Mouse (Mus musculus) left cerebral cortex, adult 9 months (tissue): Measurements from ENCODE around the gene Slc6a11.

Experiments used
- DNase-seq, 2 experiments: peaks; one replicate each; pipeline ENCODE4 v3.0.0; 2022; ENCODE audit warnings: low spot score in 2 of 2

The Slc6a11 gene

DNA sequence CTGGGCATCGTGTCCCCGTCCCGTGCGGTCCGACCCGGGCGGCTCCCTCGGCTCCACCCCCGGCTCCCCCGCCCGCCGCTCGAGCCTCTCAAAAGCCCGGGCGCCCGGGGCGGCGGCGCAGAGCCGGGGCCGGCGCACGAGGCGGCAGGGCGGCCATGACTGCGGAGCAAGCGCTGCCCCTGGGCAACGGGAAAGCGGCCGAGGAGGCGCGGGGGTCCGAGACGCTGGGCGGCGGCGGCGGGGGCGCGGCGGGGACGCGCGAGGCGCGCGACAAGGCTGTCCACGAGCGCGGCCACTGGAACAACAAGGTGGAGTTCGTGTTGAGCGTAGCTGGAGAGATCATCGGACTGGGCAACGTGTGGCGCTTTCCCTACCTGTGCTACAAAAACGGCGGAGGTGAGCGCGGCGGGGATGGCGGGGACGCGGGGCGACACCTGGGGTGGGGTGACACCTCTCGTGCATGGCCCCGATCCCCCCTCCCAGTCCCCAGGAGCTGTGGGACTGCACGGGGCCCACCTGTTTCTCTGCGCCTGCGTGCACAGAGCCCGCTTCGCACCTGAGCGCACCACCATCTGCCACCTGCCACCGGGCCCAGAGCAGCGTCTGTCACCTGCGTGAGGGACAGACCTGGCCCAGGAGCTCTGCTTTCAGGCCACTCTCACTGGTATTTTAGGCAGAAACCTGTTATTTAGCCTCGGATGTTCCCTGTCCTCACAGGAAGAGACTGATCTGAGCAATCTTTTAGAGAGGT lies at the start of gene Slc6a11:
Gene Slc6a11 (plus strand): TSS at position 120 of the 751 bp plus-strand sequence.
- no peak for DNase-seq

DNA sequence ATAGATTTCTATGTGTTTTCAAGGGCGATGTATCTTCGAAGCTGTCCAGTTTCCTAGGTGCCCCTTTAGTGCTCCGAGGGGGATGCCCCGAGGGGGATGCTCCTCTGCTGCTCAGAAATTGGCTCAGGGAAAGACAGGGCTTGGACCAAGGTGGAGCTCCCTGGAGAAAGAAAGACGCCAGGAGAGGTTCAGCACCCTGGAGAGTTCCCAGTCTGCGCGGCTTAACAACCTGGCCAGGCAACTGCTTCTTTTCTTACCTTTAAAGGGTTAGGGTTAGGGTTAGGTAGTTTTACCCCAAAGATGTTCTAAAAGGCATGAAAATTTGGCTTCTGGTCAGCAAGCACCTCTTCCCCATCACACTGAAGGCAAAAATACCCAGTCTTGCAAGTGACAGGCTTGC lies 43.9 kb upstream of the Slc6a11 start:
- DNase-seq: no peak

DNA sequence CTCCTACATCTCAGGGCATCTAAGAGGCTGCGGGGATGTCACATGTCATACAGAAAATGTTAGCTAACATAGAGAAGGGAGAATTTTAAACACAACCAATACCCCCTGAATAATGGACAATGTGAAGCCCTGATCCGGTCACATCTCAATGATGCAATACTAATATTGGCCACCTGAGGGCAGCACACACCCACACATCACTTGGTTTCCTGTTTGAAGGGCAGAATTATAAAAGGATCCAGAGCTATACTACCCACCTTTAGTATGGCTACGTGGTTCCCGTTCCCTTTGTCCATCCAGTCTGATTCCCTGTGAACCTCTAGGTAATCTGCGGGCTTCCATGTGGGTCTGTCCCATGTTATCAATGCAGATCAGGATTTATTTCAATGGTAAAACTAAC lies 41.4 kb upstream of the Slc6a11 start:
- DNase-seq: peak in 1 of 2 experiments; percentile 85

DNA sequence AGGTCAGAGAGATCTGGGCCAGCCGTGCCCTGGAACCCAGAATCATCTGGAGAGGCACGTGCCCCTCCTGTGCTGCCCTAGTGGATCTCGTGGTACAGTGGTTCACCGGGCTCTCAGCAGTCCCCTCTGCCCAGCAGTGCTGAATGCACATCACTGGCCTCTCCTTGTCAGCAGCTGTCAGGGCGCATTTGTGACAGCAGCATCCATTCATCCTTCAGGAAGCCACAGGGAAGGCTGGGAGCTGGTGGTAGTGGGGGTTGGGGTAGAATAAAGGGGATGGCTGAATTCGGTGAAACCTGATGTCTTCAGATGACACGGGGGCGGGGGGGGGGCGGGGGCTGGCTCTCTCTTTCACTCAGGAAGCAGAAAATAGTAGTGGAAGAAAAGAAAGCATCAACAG lies 38.8 kb upstream of the Slc6a11 start:
- no peak for DNase-seq

DNA sequence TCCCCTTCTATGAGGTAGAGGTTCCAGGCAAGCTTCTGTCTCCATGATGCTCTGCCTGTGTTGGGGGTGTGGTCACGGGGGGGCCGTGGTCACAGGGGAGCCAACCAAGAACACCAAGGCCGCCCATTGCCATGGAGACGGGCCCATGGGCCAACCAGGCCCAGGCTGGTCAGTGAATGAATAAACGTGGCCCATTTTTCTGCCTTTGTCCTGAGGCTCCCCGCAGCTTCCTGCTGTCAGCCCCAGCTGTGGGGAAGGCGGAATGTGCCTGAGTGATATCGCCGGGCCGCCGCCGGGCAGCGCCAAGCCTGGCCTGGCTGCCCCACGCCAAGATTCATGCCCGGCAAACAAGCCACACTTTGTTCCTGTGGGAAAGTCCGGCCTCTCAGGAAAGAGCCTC lies 36.8 kb upstream of the Slc6a11 start:
- DNase-seq: peak; percentile 55 to 59

DNA sequence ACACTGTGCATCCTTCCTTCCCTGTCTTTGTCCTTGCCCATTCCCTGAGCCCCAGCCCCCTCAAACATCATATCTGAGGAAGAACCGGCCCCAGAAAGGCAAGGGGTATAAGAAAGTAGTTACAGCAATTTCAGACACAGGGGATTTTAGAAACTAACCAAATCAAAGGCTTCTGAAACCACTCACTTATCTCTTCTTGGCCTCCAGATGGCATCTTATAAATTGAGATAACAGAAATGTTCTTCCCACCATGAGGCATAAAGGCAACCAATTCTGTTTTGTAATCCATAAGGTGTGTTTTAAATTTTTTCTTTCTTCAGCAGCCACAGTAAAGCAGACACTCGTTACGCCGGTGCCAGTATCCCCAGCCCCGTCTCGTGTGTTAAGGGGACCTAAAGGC lies 34.5 kb upstream of the Slc6a11 start:
- DNase-seq: no peak

DNA sequence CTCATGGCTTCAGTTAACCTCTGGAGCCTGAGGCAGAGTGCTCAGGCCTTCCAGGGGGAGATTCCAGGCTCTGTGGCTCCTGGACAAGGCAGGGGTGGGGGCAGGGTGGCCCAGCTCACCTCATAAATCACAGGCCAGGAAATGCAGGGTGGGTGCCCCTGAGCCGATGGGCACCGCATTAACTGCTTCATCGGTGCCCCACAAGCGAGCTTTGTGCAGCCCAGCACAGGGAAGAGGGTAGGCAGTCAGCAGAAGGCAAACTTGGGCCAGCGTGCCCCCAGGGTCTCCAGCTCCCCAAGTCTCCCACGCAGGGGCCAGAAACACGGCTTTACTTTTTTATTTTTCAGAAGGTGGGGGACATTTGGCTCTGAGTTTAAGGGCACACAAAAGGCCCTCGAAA lies 29.1 kb upstream of the Slc6a11 start:
- no peak for DNase-seq

DNA sequence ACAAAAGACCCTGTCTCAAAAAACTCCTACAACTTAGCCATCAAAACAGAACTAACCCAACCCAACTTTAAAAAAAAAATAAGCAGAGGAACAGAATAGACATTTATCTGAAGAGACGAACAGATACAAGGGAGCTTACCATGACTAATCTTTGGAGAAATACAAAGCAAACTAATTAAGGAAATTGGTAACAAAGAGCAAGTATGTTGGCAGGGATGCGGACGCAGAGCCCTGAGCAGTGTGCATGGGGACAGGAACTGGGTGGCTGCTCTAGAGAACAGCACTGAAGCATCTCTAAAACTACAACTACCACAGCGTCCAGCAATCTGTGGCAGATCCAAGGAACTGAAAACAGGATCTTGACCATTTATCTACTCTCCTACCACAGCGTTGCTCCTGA lies 11.5 kb upstream of the Slc6a11 start:
- no peak for DNase-seq

DNA sequence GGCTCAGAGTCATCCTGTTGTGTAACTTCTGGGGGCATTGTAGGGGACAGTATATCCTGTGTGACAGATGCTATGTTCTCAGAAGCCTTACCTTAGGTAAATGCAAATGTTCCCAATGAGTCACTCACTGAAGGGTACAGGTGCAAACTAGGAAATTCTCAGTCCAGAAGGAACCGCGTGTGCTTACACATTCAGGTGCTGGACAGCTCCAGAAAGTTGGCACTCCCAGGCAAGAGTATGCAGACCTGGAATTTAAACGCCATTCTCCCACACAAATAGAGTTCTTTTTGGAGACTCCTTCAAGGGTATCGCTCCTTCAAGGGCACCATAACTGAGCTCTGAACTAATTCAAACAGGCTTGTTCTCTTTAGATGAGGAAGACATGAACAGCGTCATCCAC lies 5.5 kb upstream of the Slc6a11 start:
- DNase-seq: no peak

DNA sequence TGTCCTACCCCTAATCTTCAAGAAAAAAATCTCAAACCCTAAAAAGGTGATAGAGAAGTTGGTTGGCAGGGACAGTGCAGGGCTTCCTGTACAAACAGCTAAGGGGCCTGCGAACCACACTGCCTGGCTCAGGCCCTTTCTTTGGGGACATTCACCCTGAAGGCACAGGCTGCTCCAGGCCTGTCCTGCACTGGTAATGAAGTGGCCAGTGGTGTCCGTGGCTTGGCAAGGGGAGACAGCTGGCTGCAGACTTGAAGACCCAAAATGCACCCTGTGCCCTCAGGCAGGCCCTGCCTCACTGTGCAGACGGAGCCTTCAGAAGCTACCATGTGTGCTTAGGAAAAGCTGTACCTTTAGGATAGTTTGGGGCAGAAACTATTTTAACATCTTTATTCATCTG lies 1.4 kb downstream of the Slc6a11 start:
- no peak for DNase-seq

DNA sequence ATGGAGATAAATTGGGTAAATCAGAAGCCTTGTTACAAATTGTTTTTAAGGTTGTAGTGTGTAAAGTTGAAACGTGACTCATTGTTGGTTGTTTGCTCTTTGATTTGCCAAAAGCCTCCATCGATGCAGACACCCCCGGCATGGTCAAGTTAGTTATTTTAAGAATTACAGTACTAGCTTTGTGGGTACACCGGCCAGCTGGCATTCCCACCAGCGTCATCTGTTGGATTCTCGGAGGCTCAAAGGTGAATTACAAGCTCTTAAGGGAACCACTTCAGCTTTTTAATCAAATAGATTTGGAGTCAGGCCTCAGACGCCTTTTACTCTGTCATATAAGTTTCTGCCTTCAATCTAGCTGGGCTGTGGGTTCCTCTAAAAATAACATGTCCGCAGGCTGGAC lies 1.9 kb downstream of the Slc6a11 start:
- DNase-seq: no peak

DNA sequence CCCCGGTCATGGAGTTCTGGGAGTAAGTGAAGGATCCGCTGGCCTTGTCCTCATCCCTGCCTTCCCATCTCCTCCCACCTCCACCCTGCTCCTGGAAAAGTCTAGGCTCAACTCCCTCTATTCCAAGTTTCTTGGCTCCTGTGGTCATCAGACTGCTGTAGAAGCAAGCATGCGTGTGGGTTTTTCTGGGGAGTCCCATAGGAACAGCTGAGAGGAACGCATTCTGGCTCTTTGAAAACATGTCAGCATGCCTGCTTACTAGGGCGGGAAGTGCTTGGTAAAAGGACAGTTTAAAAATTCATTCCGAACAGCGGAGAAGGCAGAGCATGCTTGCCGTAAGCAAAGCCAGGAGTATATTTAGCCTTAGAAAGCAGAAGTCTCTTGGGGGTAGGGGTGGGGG lies 7.9 kb downstream of the Slc6a11 start:
- no peak for DNase-seq

DNA sequence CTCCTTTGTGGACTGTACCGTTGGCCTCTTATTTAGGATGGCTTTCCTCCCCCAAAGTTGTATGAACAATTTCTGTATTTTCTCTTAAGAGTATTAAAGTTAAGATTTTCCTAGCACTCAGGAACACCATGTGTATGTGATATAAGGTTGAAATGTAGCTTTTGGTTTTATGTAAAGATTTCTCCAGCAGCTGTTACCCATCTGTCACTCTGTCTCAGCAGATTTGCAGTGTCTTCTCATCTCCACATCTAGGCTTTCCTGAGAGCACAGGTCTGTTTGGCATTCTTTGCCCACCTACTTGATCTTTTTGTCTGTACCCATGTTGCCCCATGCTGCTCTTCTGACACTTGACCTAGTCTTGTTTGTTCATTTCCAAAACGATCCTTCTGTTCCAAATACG lies 10.4 kb downstream of the Slc6a11 start:
- no peak for DNase-seq

DNA sequence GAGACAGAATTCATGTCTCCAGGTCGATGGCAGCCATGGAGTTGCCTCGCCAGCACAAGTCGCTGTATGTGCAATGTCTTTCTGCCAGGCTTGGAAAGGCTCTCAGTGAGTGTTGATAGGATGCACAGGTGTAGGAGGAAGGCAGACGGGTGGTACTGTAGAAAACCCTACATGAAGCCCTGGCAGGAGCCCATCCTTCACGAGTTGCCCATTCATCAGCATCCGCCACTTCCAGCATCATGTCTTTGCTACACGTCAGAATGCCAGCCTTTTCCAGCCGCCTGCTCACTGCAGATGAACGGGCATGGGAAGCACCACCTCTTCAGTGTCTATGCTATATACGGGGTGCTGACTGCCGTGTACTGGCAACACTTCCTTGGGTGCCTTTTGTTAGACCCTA lies 11.4 kb downstream of the Slc6a11 start:
- DNase-seq: peak in 1 of 2 experiments; percentile 18

DNA sequence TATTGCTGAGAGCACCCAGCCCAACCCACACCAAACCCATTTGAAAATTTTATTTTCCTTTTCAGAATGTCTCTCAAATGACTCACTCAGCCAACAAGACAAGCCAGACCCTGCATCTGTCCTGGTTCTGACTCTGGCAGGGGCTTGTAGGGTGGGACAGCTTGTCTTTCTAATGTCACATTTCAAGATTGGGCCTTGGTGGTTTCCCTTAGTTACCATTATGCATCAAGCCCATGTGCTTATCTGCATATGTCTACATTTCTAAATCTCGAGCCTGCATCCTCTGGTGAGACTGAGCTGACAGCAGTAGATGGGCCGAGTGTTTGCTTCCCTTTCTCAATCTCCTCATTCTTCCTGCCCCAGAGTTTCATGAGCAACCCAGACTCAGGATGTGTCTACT lies 12.5 kb downstream of the Slc6a11 start:
- no peak for DNase-seq

DNA sequence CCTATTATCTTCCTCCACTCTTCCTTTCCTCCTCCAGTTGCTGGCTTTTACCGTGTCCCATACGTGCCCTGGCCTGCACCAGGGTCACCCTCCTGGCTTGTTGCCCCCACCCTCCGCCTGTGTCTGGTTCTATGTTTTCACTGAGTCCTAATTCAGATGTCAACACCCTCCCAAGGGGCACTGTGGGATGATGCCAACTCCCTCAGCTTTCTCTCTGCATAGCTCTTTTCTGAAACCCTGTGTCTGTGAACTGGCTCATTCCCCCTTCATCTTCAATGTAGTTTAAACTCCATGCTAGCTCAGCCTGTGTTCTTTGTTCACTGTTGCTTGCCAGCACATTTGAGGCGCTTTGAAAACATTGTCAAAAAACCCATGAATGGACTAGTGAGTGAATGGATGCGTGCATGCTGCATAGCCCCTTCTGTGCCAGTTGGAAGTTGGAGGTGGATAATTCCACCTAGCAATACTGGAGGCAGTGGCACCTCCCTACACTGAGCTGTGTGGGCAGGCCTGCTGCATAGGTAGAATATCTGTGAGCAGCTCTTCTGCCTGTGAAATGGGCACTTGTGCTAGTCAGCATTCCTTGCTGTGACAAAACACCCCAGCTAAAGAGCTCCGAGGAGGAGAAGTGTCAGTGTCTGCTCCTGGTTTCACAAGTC lies 13.5 kb downstream of the Slc6a11 start:
- DNase-seq: no peak

DNA sequence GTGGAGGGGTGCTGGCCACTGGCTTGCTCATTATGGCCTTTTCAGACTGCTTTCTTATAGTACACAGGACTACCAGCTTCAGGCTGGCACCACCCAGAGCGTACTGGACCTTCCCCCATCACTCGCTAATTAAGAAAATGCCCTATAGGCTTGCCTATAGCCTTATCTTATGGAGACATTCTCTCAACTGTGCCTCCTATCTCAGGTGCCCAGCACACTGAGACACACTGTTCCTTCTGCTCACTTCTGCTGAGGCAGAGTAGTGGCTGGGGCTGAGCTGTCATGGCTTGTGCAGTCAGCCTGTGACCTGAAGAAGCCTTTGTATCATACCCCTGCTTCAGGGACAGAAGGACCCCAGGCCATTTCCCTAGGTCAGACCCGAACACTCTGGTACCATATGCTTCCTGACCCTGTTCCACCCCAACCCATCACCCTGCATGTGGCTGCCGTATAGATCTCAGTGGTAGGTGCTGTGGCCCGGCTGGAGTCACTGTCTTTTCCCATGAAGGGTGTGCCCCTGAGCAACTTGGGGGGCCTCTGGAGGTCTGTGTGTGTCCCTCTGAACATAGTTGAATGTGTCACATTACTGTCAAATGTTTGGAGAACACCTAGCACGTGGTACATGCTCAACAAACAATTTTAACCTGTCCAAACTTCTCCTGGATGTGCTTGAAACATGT lies 14.7 kb downstream of the Slc6a11 start:
- DNase-seq: no peak

DNA sequence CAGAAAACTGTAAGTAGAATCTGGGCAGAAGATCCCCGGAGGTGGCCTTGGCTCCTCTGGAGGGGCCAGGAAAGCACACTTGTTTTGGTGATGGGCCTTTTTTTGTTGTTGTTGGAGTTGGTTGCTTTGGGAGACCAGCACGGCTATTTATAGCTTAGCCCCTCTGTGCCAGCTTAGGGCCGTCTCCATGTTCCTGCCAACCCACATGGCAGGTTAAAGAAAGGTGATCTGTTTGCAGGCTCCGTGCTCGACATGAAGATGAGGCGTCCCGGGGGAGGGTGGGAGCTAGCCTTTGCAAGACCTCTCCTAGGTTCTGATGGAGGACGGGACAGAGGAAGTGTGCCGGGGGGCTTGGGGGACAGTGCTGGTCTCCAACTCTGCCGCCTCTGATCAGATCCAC lies 24.7 kb downstream of the Slc6a11 start:
- DNase-seq: no peak

DNA sequence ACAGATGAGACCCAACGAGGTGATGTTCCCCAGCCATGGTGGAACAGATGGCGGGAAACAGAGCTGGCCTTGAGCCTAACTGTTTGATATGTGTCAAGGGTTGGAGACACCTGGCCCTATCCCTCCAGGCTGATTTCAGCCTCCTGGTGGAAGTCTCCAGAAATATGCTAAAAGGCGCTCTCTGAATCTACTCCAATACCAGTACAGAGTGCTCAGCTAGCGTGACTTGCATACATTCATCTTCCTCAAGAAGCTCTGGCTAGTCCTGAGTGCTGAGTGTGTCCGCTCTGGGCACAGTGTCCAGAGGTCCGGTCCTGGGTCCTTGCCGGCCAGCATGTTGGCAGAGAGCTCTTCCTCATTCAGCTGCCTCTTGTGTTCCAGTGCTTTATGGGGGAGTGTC lies 27.8 kb downstream of the Slc6a11 start:
- peak; percentile 25 to 48 for DNase-seq

DNA sequence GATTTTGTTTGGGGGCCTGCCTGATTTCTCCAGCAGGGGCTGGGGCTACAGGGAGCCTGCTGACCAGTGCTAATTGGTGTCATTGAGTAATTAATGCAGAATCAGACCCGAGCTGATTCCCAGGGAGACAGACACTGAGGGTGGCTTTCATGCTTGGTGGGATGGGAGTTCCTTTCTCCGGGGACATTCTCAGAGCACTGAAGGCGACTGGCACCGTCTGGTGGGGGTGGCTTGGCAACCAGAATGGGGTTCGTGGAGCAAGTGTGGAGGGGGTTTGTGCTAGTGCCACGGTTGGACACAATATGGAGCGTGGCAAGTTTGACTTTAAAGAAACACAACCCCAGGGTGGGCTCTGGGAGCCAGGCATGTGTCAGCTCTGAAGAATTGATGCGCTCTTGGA lies 29.7 kb downstream of the Slc6a11 start:
- peak in 1 of 2 experiments; percentile 13 for DNase-seq

DNA sequence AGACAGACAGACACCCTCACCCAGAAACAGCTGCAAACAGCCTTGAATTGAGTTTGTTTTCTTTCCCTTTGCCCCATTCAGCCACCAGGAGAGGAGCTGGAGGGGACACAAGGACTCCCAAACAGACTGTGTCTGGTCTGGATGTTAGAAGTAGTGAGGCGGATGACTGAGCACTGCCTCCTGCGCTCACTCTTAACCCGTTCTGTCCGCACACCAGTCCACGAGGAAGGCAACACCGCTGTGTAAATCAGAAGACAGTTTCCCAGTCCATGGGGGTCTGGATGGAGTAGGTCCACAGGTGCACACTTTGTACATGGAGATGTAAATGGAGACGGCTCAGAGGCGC lies 43.0 kb downstream of the Slc6a11 start:
- no peak for DNase-seq

DNA sequence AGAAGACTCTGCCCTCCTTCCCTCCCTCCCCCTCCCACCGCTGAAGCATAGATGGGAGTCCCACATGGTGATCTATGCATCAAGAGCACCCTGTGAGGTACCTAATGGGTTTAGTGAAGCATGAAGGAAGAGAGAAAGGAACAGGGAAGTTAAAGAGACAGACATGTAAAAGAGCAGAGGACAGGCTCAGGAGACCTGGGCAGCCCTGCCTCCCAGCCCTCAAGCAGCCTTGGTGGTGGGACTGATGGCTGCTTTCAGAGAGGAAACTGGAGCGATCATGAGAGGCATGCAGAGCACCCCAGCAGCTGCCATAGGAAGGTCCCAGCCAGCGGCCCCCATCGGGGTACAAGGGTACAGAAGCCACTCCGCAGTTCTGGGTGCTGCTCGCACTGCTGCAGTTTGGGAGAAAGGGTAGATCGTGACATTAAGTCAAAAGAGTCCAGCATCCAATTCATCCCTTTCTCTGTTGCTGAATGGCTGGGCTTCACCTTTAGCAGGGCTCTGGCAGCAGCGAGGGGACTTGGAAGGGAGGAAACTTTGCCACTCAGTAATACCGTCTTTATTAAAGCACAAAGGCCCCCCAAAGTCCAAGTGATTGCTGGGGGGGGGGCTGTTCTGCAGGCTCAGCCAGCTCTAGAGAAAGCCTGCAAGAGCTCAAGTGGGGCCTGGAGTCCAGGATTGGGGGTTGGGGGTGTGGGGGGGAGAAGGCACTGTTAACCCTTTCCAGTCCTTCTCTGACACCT lies 43.5 kb downstream of the Slc6a11 start:
- no peak for DNase-seq
